Mouse (Mus musculus): Measurements from ENCODE around the gene 4933417A18Rik. TPM values are rescaled to one million over a fixed set of nuclear protein-coding genes. Genes with fewer than 3 reads are reported as not detected.
"Not testable (repeated sequence)": the region's sequence is repeated elsewhere in the genome, so short reads cannot be mapped to it uniquely, and the experiment has no call there.

Gene 4933417A18Rik
- polyA plus RNA-seq, 1 experiment, result not detected

DNA sequence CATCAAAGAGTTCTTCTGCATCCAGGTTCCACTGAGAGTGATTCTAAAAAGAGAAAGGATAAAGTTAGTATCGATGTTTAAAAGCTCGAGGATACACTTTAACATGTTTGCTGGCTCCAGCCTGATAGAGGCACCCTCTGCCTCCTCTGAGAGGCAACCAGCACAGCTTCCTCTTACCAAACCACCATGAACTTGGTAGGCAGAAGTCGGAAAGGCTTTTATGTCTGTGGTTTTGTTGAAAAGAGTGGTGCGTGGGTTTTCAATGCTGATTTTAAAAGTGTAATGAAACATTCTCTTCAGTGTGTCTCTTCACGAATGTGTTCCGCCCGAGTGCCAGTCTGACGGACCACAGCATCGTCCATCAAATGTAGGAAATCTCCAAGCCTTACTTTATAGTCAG lies 9.6 kb upstream of the 4933417A18Rik start:
- peak; percentile 20 for DNase-seq
- H3K27me3 ChIP-seq (ENCODE audit: control insufficient read depth, insufficient read depth, low read length), result 0 out of 2 replicates have a peak, but pooled peaks cover 3% of the 10 kb centered on the region
- H3K27ac ChIP-seq (ENCODE audit: control insufficient read depth, insufficient read depth, low read length), result no peak overlapping the region
- peaks cover 10% of the 10 kb centered on the region for H3K4me1 ChIP-seq (replicated peaks; ENCODE audit: control insufficient read depth, insufficient read depth, low read length)
- no peak overlapping the region for H3K4me3 ChIP-seq (ENCODE audit: control insufficient read depth, insufficient read depth, low read length)
- H3K36me3 ChIP-seq (ENCODE audit: control insufficient read depth, insufficient read depth, low read length), result no peaks in the 10 kb centered on the region
- TF ChIP-seq CTCF (IDR thresholded peaks at IDR 0.05; ENCODE audit: borderline replicate concordance, control insufficient read depth, extremely low read depth, insufficient read depth, low read length, poor library complexity) (no peak), POLR2A (IDR thresholded peaks at IDR 0.05; ENCODE audit: control insufficient read depth, extremely low read depth, insufficient read depth, low read length, poor library complexity) (no peak)
- 4% methylated on average over 9 of the region's 9 CpGs for WGBS

DNA sequence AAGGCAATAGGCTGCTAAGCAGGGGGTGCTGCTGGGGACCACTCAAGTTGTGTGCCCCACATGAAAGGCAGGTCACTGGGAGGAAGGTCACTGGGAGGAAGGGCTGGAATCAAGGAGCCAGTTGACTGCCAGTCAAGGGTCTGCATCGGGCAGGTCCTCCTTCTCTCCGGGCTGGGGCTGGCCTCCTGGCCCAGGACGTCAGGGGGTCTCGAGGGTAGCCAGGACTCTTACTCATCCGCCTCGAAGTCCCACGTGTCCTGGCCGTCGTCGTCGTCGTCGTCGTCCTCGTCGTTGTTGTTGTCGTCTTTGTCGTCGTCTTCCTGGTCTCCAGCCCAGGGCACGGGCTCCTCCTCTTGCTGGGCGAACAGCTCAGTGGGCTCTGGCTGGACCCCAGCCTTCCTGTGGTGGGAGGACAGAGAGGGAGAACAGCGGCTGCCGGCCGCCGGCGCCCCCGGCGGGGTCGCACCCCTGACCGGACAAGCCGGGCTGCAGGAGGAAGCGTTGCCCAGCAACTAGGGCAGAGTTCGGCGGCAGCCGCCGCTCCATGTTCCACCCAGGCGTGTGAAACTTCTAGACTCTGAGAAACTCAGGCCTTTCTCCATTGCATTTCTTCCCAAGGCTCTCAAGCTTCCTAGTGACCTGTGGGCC lies 7.6 kb upstream of the 4933417A18Rik start:
- Histone ChIP-seq H3K4me3 (ENCODE audit: control insufficient read depth, insufficient read depth, low read length) (peak overlapping the region; percentile 13; the same call in 1 of the 2 replicates), H3K27me3 (ENCODE audit: control insufficient read depth, insufficient read depth, low read length) (0 out of 2 replicates have a peak, but pooled peaks cover 3% of the 10 kb centered on the region), H3K4me1 (replicated peaks; ENCODE audit: control insufficient read depth, insufficient read depth, low read length) (peaks cover 10% of the 10 kb centered on the region), H3K36me3 (ENCODE audit: control insufficient read depth, insufficient read depth, low read length) (no peaks in the 10 kb centered on the region), H3K27ac (ENCODE audit: control insufficient read depth, insufficient read depth, low read length) (no peak overlapping the region)
- TF ChIP-seq CTCF (IDR thresholded peaks at IDR 0.05; ENCODE audit: borderline replicate concordance, control insufficient read depth, extremely low read depth, insufficient read depth, low read length, poor library complexity) (no peak), POLR2A (IDR thresholded peaks at IDR 0.05; ENCODE audit: control insufficient read depth, extremely low read depth, insufficient read depth, low read length, poor library complexity) (no peak)
- WGBS, result 47% methylated on average over 37 of the region's 37 CpGs
- DNase-seq, result no peak

DNA sequence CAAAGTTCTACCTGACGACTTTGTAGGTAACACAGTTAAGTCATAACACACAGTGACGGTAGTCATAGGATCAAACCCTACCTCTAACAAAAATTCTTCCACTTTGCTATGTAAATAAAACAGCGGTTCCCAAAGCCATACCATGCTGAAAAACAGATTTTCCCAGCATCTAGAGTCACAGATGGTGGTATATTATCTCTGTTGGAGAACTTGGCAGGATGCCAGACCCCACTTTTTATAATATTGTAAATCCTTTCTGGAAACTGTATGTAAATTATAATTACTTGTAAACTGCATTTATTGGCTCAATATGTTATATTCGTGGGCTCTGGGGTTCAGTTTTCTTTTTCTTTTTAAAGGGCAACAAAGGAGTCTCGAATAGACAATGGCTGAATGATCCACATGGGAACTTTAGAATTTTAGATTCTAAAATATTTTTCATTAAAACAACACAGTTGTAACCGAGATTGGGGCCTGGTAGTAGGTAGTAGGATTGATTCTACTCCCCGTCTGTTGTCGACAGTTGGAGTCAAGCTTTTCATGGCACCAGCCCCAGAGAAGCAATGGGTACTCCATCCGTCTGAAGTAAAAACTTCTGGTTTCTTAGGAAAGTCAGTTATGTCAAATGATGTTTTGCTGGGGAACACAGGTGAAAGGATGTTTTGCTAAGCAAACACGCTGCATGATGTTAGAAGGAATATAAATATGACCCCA lies 10.9 kb downstream of the 4933417A18Rik start:
- Histone ChIP-seq H3K27ac (ENCODE audit: control insufficient read depth, insufficient read depth, low read length) (no peak overlapping the region), H3K4me1 (replicated peaks; ENCODE audit: control insufficient read depth, insufficient read depth, low read length) (no peaks in the 10 kb centered on the region), H3K36me3 (ENCODE audit: control insufficient read depth, insufficient read depth, low read length) (no peaks in the 10 kb centered on the region), H3K27me3 (ENCODE audit: control insufficient read depth, insufficient read depth, low read length) (no peaks in the 10 kb centered on the region), H3K4me3 (ENCODE audit: control insufficient read depth, insufficient read depth, low read length) (no peak overlapping the region)
- WGBS, result 92% methylated on average over 10 of the region's 10 CpGs
- TF ChIP-seq POLR2A (IDR thresholded peaks at IDR 0.05; ENCODE audit: control insufficient read depth, extremely low read depth, insufficient read depth, low read length, poor library complexity), result no peak
- TF ChIP-seq CTCF (IDR thresholded peaks at IDR 0.05; ENCODE audit: borderline replicate concordance, control insufficient read depth, extremely low read depth, insufficient read depth, low read length, poor library complexity), result no peak
- DNase-seq, result no peak

- TF ChIP-seq POLR2A (IDR thresholded peaks at IDR 0.05; ENCODE audit: control insufficient read depth, extremely low read depth, insufficient read depth, low read length, poor library complexity) (no peak), CTCF (IDR thresholded peaks at IDR 0.05; ENCODE audit: borderline replicate concordance, control insufficient read depth, extremely low read depth, insufficient read depth, low read length, poor library complexity) (no peak)
- no peak for DNase-seq
- Histone ChIP-seq H3K27me3 (ENCODE audit: control insufficient read depth, insufficient read depth, low read length) (no peaks in the 10 kb centered on the region), H3K4me1 (replicated peaks; ENCODE audit: control insufficient read depth, insufficient read depth, low read length) (no peaks in the 10 kb centered on the region), H3K36me3 (ENCODE audit: control insufficient read depth, insufficient read depth, low read length) (no peaks in the 10 kb centered on the region), H3K27ac (ENCODE audit: control insufficient read depth, insufficient read depth, low read length) (no peak overlapping the region), H3K4me3 (ENCODE audit: control insufficient read depth, insufficient read depth, low read length) (no peak overlapping the region)
Measured at GRCm38 (mm10) chr13:34942370-34942769, 18.2 kb downstream of the 4933417A18Rik start.

GRCm38 (mm10) chr13:34951437-34951836 lies 27.2 kb downstream of the 4933417A18Rik start:
- H3K27ac ChIP-seq (ENCODE audit: control insufficient read depth, insufficient read depth, low read length); DNase-seq; H3K4me1 ChIP-seq (replicated peaks; ENCODE audit: control insufficient read depth, insufficient read depth, low read length); H3K4me3 ChIP-seq (ENCODE audit: control insufficient read depth, insufficient read depth, low read length); H3K36me3 ChIP-seq (ENCODE audit: control insufficient read depth, insufficient read depth, low read length); H3K27me3 ChIP-seq (ENCODE audit: control insufficient read depth, insufficient read depth, low read length): not testable (repeated sequence)
- 74% methylated on average over 2 of the region's 2 CpGs for WGBS

DNA sequence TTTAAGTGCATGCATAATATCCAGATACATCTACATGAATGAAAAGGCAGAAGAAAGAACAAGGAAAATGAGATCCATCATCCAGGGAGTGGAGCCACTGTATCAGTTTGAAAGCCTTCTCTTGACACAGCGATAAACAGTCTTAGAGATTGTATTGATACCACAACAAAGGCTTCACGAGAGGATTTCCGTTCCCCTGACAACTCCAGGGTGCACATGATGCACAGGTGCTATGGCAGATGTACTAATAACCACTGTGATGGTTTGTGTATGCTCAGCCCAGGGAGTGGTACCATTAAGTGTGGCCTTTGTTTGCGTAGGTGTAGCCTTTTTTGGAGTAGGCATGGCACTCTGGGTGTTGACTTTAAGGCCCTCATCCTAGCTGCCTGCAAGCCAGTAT lies 32.7 kb downstream of the 4933417A18Rik start:
- H3K4me1 ChIP-seq (replicated peaks; ENCODE audit: control insufficient read depth, insufficient read depth, low read length), result peaks cover 11% of the 10 kb centered on the region
- no peak overlapping the region for H3K27ac ChIP-seq (ENCODE audit: control insufficient read depth, insufficient read depth, low read length)
- peak; percentile 66 for DNase-seq
- H3K27me3 ChIP-seq (ENCODE audit: control insufficient read depth, insufficient read depth, low read length), result no peaks in the 10 kb centered on the region
- 10% methylated on average over 4 of the region's 4 CpGs for WGBS
- no peaks in the 10 kb centered on the region for H3K36me3 ChIP-seq (ENCODE audit: control insufficient read depth, insufficient read depth, low read length)
- no peak for TF ChIP-seq CTCF (IDR thresholded peaks at IDR 0.05; ENCODE audit: borderline replicate concordance, control insufficient read depth, extremely low read depth, insufficient read depth, low read length, poor library complexity)
- TF ChIP-seq POLR2A (IDR thresholded peaks at IDR 0.05; ENCODE audit: control insufficient read depth, extremely low read depth, insufficient read depth, low read length, poor library complexity), result no peak
- H3K4me3 ChIP-seq (ENCODE audit: control insufficient read depth, insufficient read depth, low read length), result no peak overlapping the region

DNA sequence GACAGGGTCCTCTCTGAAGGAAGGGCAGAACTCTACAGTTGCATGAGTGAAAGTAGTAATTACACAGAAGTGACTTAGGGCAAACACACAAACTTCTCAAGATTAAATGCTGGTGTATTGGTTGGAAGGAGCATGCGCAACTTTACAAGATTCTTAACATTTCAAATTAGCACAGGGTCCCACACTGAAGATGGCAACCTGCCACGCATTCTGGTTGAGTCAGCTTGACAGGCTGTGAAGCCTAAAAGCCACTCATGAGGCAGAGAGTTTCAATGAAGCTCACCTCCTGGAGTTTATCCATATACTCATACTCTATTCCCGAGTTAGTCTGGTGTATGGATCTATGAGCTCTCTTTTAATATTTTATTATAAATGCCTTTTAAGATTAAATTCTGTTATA lies 33.9 kb downstream of the 4933417A18Rik start:
- DNase-seq, result not testable (repeated sequence)
- WGBS, result 98% methylated on average over 3 of the region's 3 CpGs

More for the DNA sequence above, 33.9 kb downstream of the 4933417A18Rik start:
- not testable (repeated sequence) for H3K27me3 ChIP-seq (ENCODE audit: control insufficient read depth, insufficient read depth, low read length); H3K4me3 ChIP-seq (ENCODE audit: control insufficient read depth, insufficient read depth, low read length); H3K36me3 ChIP-seq (ENCODE audit: control insufficient read depth, insufficient read depth, low read length); H3K27ac ChIP-seq (ENCODE audit: control insufficient read depth, insufficient read depth, low read length)
- H3K4me1 ChIP-seq (replicated peaks; ENCODE audit: control insufficient read depth, insufficient read depth, low read length), result peaks cover 11% of the 10 kb centered on the region
